Mouse (Mus musculus) urinary bladder, postnatal 4 days (tissue): ENCODE measurements around the gene Gtf2ird2.
A peak's percentile ranks its signal among the peaks of the same experiment; 100 is the strongest.

Experiments used
- DNase-seq, 2 experiments: peaks; one replicate each; pipeline ENCODE4 v3.0.0; 2021 to 2022; ENCODE audit warnings: low spot score in 2 of 2

The Gtf2ird2 gene

DNA sequence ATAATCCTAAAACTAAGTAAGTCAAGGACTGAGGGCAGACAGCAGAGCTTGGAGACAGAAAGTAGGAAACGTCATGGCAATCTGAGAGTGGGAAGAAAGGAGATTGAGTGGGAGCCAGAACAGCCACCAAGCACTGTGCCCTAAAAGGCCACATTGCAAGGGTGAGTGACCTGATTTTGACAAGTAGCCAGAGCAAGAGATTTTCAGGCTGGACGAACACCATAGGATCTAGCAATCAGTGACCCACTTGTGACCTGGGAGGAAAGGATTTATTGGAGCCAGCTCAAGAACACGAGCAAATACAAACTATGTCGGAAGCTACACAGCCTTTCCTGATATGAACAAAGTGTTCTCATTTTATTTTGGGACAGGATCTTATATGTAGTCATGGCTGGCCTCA lies 1.1 kb upstream of the Gtf2ird2 start:
- no peak for DNase-seq

DNA sequence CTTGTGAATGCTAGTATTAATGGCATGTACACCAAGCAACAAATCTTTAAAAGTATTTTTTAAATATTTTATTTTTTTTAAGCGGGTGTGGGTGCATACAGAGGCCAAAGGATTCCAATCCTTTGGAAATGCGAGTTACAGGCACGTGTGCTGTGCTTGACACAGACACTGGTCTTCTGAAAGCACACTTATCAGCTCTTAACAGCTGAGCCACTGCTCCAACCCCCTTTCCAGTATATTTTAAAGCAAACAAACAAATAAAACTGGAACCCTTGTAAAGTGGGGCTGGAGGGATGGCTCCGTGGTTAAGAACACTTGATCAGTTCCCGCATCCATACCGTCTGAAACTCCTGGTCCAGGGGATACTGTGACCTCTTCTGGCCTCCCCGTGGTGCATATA lies 657 bp upstream of the Gtf2ird2 start:
- DNase-seq = no peak

DNA sequence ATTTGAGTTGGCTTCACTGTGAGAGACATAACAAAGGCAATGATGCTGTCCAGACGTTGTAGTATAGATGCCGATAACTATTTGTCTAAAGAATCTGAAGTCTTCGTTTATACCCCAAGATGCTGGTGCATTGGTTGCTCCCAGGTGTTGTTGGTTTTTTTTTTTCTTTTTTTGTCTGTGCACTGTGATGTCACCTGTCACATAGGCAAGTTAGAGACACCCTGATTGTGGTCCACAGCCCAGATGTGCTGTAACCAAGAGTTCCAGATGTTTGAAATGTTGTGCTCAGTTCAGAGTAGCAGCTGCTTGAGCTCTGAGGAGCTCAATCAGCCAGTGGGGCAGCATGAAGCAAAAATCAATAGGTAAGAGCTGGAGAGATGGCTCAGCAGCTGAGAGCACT lies 2.2 kb downstream of the Gtf2ird2 start:
- no peak for DNase-seq

DNA sequence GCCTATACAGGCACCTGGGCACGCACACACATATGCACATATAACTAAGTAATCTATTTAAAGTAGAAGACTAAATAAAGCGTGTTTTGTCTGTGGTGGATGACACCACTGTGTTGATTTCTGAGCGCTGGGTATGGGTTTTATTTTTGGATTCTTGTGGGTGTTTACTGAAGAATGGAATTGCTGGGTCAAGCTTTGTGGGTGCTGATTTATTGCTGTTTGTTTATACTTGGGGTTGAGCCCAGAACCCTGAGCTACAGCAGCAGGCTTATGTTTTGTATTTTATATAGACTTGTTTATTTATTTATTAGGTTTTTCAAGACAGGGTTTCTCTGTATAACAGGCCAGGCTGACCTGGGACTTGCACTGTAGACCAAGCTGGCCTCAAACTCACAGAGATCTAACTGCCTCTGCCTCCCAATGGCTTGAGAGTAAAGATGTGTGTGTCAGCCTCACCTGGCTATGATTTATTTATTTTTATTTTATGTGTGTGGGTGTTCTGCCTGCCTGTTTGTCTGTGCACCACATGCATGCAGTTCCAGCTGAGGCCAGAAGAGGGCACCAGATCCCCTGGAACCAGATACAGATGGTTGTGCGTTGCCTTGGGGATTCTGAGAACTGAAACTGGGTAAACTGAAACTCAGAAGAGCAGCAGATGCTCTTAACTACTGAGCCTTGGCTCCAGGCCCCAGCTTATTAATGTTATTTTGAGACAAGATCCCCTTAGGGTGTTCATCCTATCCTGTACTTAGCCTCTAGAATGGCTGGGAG lies 3.3 kb downstream of the Gtf2ird2 start:
- peak in 1 of 2 experiments; percentile 65 for DNase-seq

DNA sequence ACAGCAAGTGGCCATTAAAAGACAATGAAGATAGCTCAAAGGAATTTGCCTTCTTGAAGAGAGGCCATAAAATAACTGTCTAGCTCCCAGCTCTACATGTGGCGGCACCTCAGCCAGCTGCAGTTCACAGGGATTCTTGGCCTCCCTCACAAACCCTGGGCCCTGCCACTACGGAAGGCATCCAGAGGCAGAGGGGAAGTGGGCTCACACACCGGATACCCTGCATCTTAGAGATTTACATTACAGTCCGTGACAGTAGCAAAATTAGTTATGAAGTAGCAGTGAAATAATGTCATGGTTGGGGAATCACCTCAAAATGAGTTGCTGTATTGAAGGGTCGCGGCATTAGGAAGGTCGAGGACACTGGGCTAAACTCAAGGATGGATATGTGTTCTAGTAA lies 4.8 kb downstream of the Gtf2ird2 start:
- DNase-seq = no peak

DNA sequence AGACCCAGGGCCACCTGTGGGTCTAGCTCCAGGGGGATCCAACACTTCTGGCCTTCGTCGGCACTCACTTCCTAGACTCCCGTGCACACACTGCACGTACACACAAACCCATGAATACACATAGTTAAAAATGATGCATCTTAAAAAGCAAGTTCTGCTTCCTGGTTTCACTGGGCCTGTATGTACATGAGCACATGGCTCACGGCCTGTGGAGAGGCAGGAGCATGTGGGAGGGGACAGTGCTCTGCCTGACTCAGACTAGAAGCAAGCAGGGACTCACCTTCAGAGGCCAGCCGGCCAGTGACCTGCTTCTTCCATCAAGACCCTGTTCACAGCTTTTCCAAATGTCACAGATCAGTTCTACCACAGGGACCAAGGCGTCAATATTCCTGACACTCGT lies 9.8 kb downstream of the Gtf2ird2 start:
- DNase-seq = no peak

DNA sequence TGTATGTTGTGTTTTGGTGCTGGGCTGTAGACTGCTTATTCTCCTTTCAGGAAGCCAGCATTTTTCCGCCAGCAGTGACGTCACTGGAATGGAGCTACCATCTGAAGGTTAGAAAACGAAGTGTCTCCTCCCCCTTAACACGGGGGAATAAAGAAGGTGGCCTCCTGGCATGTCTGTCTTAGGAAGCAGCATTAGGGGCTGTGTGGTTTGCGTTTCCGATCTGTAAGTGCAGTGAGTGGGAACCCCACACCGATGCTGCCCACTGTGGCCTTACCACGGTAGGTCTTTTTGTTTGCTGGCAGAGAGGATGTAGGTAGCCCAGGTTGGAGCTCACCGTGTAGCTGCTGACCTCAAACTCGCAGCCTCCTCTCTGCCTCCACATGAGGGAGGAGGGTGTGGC lies 22.9 kb downstream of the Gtf2ird2 start:
- no peak for DNase-seq

DNA sequence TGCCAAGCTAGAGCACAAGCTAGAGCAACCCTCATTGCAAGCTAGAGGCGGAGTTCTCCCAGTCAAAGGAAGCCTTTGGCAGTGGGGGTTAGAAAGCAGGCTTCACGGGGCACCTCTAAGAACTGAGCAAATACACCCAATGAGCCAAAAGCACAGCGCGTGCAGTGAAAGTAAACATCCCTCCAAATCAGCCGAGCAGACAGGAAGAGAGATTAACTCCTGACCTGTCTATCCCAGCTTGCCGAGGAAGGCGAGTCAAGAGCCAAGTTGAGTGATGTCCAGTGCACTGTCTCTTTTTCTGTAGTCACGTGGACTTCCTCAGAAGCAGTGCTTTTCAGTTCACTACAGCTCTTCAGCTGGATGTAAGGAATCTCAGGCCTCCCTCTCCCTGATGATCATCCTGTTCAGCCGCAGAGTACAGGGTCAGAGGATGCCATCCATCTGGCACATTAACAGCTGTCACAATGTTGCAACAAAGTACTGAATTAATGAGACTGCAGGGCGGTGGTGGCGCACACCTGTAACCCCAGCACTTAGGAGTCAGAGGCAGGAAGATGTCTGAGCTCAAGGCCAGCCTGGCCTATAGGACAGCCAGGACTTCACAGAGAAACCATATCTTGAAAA lies 26.2 kb downstream of the Gtf2ird2 start:
- DNase-seq = no peak

DNA sequence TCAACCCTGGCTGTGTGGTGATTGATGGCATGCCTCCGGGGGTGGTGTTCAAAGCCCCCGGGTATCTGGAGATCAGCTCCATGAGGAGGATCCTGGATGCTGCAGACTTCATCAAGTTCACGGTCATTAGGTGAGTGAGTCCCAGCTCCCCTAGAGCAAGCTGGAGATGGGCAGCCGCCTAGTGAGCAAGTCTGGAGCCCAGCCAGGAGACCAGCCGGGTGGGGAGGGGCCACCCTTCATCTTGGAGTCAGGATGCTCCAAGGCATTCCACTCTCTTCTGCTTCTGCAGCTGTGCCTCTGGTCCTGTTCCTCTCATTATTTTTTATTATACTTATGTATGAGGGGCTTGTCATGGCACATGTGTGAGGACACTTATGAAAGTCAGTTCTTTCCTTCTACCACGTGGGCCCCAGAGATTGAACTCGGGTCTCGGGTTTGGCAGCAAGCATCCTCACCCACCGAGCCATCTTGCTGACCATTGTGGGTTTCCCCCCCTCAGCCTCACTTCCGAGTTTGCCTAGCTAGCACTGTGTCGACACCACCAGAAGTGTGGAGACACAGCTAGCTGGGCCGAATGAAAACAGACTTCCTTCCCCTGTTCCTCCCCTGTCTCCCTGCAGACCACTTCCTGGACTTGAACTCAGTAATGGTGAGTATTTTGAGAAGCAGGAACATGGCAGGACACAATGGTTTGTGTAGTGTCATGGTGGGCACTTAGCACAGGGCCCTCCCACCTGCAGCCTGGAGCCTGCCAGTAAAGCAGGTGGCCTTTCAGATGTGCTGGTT lies 30.4 kb downstream of the Gtf2ird2 start:
- DNase-seq = no peak

DNA sequence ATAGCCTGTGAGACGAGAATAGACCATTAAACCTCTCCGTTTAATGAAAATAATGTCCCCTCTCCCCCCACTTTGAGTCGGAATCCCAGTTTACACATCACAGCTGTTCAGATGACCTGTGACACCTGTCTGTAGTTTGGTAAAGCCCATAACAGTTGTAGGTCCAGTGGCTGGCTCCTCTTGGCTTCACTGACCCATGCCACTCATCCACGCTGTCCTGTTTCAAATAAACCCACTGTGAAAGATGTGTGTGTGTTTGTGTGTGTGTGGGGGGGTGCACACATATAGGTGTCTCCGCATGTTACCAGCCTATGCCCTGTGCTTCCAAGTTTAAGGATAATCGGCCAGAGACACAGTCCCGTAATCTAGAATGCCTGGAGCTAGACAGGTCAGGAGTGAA lies 34.1 kb downstream of the Gtf2ird2 start:
- no peak for DNase-seq

DNA sequence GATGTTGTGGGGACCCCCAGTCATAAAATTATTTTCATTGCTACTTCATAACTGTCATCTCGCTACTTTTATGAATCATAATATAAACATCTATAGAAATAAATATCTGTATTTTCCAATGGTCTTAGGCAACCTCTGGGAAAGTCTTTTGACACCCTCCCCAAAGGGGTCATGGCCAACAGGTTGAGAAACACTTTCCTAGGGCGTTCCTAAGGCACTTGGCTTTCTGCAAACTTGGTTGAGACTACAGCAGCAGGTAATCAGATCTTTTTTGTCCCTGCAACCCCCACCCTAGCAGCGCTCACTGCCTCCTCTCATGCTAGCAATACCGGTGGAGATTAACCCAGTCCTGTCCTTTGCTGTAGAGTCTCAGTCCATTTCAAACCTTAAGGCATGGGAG lies 37.5 kb downstream of the Gtf2ird2 start:
- no peak for DNase-seq

DNA sequence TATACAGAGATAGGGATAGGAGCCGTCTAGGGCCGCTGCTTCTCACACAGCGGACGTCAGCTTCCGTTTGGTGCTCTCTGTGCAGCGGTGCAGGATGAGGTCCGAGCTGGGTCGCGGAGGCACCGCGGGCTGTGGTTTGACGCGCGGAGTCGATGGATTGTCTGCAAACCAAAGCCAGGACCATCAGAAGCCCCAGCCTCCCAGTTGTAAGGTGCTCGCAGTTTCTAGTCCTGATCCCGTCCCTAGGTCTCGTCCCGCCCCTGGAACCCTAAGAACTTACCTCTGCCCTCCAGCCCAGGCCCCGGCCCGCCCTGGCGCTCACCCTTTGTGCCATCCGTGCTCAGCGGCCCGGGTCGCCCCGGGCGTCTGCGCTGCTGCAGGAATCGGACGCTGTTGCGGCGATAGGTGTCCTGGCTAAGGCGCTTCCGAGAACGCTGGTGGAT lies 37.9 kb downstream of the Gtf2ird2 start:
- no peak for DNase-seq

DNA sequence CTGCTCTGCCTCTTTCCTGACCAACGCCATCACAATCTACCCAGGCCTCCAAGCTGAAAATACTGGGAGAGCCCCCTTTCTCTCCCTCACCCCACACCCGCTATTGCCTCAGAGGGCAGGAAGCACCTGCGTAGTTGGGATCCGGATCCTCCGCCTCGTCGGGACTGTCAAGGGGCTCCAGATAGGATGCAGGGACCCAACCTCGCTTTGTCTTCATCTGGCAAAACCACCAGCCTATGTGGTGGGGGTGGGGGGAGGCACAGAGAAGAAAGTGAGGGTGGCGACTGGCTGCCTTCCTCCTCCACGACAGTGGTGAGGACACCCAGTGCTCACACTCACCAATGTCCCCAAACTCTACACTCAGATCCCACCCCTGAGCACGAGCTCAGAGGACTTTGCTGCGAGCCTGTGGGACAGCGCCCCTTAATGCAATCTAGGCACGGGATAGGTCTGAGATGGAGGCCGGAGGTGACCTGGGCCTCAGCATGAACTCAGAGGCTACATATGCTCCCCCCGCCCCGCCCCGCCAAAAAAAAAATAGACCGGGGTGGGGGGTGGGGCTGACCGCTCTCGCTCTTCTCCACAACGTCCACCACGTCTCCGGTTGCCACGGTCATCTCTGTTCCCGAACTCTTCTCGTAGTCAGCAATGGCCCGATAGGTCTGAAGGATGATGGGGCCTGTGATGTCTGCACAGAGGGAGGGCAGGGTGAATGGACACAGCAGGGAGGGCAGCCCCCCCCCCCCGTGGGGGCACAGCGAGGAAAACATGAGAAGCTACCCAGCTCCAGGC lies 41.5 kb downstream of the Gtf2ird2 start:
- no peak for DNase-seq

DNA sequence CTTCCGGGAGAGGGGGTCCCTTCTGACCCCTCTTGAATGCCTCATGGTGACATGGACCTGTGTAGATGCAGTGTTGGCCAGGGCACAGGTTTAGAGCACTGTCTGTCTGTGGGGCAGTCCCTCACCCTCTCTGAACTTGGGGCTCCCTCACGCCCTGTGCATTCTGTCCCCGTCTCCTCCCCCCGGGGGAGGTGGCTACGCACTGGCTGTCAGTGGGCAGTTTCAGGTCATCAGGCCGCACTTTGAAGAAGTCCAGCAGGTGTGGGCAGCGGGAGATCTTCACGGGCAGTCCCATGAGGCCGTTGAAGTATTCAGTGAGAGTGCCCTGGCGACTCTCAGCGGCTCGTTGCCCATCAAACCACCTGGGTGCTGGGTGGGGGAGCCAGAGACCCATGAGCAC lies 43.1 kb downstream of the Gtf2ird2 start:
- no peak for DNase-seq

DNA sequence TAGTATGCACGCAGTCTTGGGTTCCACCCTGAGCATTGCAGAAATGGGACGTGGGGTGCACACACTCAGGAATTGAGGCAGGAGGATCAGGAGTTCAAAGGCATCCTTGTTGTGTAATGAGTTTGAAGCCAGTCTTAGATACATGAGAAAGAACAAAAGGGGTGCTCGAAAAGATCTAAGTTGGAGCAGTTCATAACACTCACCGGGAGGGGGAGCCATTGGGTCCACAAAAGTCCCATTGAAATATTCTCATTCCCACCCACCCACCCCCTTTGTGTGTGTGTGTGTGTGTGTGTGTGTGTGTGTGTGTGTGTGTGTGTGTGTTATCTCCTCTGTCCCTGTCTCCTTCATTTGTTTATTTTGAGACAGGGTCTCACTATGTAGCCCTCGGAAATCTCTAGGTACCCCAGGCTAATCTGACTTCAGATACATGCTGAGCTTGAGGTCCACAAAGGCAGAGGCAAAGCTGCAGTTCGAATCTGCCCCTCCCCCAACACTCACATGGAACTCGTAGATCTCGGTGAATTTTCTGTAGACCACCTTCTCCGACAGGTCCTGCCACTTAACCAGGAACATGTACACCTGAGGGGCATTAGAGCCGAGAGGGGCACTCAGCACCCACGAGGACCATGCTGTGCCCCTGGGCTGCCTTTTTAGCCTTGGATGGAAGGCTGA lies 43.9 kb downstream of the Gtf2ird2 start:
- DNase-seq = no peak

DNA sequence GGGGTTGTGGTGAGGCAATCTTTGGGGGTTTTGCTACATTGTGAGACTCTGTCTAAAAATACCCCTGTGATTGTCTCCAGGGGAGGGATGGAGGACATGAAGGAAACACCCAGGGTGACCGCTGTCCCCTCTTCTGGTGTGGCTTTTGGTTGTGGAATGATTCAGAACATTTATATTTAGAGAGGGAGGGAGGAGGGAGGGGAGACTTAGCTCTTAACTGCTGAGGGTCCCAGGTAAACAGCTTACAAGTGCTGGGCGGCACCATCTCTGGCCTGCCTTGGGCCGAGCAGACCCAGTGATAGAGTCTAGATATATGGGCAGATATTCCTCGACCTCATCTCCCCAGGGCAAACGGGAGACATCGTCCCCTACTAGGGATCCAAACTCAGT lies 44.4 kb downstream of the Gtf2ird2 start:
- no peak for DNase-seq

DNA sequence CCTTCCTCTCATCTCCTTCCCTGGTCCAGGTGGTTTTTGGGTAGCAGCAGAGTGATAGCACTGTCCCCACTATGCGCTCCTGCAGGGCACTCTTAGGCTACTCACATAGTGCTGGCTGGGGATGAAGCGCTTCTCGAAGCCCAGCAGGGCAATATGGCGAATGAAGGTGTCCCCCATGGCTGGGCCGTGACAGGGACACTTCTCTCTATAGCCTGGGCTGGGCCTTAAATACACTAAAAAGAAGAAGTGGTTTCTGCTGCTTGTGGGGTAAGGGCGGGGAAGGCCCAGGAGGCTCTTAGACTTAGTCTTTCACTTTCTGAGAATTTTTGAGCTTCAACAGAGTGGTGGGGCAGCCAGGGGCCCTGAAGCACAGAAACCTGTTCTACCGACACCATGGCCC lies 45.6 kb downstream of the Gtf2ird2 start, which contains the start of gene Ncf1:
TSS of gene Ncf1 (minus strand) at position 235 of the 400 bp plus-strand sequence.
- no peak for DNase-seq

DNA sequence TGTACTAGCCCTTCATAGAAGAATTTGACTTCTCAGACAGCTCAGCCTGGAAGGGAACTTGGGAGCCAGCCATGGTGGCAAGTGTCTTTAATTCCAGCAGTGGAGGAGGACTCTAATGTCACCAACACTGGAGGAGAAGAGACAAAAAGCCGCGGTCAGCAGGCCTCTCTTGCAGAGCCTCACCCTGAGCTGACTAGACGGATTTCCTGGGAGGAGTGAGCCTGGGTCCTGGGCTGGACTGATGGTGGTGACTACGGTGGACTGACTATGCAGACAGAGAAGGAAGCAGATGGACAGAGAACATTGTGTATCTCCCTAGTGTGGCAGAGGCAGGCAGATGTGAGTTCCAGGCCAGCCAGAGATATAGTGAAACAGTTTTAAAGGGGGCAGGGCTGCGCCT lies 47.6 kb downstream of the Gtf2ird2 start:
- no peak for DNase-seq

DNA sequence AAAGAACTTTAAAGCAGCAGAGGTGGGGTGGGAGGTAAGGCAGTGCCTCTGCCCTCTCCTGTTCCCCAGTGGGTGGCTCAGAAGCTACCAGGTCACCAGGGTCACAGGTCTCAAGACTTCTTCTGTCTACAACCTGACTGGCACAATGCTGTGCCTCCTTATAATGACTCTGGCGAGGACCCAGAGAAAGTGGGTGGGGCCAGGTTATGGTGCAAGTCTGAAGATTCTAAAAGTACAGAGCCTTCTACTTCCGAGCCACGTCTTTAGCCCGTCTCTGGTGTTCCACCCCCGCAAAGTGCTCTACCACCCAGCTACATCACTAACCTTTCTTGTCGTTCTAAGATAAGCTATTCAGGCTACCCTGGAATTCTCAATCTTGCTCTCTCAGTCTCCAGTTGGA lies 48.3 kb downstream of the Gtf2ird2 start:
- DNase-seq = no peak

DNA sequence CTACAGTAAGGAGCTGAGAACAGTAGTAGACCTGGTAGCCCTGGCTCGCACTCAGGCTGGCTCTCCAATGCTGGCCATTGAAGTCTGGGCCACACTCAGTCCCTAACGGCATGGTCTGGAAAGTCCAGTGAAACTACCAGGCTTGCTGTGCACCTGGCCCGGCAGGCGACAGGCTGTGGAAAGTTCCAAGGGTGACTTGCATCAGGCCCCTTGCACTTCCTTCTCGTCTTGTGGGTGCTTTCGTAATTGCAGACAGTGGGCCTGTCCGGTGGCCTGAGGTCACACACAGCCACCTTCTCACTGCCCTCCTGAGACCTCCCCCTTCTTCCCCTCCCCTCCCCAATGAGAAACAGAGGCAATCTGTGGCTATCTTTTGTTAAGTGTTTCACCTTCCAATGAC lies 48.7 kb downstream of the Gtf2ird2 start:
- no peak for DNase-seq

DNA sequence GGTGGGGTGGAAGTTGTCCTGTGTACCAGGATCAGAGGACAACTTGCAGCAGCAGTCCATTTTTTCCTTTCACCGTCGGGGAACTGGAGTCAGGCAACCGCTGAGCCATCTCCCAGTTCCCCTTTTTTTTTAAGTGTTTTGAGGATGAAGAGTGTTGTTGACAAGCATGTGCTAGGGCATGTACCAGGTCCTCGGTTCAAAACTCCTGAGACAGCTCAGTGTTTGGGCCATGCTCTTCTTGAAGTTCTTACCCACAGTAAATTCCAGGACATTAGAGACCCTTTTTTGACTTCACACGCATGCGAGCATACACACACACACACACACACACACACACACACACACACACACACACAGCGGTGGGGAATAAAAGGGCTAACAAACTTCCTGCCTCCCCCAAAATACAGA lies 49.4 kb downstream of the Gtf2ird2 start:
- no peak for DNase-seq
